Mouse (Mus musculus) c-Kit-positive CD71-positive TER-119-negative erythroid progenitor cells, embryonic 14.5 days (primary cell): Measurements from ENCODE around the gene Kcnip1.

Source experiments
- DNase-seq: peaks from one replicate; pipeline ENCODE4 v3.0.0-alpha.2; 2013; ENCODE audit warnings: low read depth

Gene Kcnip1

DNA sequence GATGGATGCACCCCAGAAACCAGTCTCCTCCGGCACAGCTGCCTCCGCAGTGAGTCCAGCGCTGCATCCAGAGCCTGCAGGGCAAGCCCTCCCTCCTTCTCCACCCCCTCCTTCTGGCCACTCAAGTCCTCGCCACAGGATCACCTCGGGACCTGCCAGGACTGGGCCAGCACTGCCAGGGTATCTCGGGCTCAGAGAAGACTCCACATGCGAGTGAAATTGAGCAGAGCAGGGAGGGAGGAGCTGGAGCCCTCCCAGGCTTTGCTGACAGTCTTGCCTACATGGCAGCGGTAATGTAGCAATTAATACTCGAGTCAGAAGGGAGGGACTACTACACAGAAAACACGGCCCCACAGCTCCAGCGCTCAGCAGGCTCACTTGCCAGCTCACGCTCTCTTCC, at the start of gene Kcnip1:
Gene Kcnip1 (minus strand): TSS at position 215 of the 400 bp plus-strand sequence.
- no peak for DNase-seq

DNA sequence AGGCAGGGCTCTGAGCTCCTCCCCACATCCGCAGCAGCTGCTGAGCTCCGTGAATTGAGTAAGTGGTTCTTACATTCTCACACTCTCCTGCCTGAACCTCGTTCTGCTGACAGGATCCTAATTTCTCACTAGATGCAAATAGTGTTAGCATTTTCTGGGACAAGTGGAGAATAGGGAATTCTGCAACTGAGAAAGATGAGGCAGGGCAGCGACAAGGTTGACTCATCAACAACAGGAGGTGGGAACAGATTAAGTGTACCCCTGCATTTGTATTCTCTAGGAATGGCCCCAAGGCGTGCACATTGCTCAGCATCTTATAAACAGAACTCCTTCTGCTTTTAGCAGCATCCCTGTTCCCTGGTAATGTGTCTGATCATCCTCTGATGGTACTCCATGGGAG, 47.1 kb upstream of the Kcnip1 start:
- no peak for DNase-seq

DNA sequence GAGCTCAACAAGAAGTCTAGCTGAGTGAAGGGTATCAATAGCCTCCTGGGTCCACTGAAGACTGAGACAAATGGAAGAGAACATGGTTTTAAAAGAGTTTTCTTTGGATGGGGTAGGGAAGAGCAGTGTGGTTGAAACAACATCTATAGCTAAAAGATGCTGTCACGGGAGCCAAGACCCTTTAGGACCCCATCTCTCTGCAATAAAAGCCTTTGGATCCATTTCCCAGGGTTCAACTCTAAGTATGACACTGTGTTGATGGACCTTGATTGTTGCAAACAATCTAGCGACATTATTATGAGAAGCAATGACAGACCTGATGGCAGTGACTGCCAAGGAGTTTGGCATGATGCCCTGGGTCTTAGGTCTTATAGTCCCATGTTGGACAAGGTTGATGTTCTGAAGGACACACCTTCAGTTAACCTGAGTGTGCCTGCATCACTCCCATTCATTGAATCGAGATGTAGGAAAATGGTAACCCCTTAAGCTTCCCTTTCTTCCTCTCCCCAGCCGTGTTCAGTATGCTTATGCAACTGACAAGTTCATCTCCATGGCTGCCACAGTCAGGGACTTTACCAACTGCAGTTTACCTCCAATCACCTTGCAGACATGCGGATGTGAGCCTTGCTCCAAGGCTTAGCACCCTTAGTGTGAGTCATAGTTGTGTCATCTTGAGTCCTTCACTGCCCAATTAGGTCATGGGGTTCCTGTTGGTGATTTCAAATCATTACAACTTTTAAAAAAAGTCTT, 43.1 kb upstream of the Kcnip1 start:
- no peak for DNase-seq

DNA sequence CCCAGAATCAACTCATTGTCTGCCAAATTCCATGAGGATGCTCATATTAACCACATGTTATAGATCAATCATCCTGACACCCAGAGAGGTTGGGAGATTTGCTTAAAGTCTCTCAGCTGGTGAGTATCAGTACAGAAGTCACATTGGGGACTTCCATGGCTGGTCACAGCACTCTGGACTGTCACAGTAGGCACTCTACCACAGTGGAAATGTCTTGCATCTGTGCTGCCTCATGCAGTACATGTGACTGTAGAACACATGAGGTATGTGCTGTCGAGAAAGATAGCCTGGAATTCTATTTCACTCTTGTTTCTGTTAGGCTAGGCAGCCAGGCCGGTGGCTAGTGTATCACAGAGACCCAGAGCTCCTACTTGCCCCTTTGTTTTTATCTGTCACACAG, 41.8 kb upstream of the Kcnip1 start:
- no peak for DNase-seq

DNA sequence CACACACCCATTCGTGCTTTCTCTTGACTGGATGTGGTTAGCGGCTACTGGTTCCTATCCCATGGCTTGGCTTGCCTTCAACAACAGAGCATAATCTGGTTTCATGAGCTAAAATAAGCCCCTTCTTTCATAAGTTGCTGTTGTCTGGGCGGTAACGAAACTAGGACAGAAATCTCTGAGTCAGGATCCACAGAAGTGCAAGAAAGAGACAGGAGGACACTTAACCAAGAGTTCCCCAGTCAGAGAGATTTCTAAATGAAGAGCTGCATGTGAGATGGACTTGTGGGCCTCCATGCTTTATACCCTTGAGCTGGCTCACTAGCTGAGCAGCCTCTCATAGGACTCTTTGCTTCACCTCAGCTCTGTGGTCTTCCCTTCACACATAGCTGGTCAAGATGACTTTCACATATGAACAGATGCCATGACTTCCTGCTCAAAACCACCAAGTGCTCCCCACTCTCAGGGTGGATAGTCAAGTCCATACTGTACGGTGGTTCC, 41.1 kb upstream of the Kcnip1 start:
- DNase-seq = no peak

DNA sequence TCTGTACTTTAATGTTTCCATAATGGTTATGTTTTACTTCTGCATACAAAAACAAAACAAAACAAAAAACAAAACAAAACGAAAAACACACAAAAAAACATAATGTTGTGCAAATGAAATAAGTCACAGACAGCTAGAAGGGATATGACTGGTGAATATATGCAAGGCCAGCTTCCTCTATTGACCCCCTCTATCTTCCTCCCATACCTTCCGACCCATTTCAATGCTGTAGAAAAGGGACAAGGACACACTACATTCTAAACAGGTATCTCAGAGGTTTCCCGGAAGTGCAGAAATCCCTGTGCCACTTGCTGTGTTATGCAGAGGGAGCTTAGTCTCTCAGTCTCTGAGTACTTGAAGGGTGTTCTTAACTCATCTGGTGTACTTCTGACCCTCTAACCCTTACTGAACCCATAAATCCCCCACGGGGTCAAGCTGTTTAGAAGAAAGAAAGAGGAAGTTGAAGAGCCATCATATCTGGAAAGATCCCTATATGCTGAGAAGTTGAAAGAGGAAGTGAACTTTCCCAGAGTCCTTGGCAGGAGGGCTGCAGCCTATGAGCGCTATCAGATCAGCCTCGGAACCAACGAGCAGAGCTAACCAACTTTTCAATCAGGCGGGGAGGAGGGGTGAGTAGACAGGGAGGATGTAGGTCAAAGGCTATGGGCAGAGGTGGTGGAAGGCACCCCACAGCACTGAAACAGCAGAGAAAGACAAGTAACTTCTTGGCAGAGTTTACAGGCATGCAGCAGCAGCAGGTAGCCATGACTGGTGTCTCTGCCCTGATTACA, 38.3 kb upstream of the Kcnip1 start:
- no peak for DNase-seq

DNA sequence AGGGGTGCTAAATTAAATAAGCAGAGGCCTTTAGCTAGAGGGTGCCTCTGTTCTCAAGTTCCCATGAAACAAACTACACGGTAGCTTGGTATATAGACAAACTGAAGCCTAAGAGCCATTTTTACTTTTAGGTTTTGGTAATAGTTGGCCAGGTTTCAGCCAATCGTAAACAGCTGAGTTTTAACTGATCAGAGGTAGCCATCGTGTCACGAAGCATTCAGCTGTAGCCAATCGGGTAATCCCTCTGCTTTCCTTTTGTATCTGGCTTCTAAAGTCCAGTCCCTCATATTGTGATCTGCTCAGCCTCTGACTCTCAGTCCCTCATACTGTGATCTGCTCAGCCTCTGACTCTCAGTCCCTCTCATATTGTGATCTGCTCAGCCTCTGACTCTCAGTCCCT, 36.7 kb upstream of the Kcnip1 start:
- no peak for DNase-seq

DNA sequence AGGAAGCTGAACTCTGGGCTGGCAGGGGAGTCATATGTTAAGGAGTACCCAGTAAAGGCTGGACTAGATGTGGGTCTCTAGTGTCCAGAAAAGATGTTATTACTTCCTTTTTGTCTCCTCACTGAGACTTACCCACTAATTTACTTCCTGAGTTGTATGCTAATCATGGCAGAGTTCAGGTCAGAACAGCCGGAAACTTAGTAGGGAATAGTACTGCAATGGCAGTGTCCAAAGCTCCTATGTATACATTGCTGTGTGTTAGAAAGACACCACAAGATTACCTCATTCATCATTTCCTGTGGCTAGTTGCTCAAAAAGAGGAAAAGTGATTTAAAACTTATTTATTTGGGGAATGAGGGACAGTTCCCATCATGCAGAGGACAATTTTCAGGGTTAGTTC, 32.1 kb upstream of the Kcnip1 start:
- no peak for DNase-seq

DNA sequence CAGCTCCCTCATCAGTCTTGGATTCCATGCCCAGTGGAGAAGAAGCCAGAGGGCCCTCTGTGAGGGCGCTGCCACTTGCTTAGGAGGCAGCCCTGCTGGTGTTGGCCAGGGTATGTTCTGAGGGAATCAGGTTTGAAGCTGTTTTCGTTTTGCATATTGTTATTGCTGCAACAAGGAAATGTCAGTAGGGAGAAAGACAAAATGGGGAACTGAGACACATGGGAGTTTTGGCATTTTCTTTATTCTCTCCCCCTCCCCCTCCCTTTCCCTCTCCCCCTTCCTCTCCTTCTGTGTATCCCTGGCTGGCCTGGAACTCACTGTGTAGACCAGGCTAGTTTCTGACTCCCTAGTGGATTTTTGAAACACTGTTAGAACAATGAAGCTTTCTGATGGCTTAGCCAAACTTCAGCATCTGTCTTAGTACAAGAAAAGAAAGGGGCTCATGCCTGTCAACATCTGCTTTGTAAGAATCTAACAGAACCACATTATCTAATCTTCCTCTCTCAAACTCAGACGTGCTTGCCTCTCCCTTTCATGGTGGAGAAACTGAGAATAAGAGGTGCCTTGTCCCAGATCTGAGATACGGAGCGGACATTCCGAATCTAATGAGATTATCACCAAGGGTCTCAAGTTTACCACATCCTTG, 19.2 kb upstream of the Kcnip1 start:
- no peak for DNase-seq

DNA sequence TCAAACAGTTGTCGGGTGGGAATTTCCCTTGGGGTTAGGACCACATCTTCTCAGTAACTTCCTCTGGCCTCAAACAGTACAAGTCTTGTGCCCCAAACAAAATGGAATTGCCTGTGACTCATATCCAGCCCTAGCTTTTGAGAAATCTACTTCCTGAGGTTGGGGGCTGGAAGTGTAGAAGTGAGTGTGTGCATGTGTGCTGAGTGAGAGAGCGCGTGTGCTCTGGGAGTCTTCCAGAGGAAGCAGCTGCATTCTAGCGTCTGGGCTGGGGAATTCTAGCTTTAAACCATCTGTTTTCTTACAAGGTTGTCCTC, 17.9 kb upstream of the Kcnip1 start:
- no peak for DNase-seq

DNA sequence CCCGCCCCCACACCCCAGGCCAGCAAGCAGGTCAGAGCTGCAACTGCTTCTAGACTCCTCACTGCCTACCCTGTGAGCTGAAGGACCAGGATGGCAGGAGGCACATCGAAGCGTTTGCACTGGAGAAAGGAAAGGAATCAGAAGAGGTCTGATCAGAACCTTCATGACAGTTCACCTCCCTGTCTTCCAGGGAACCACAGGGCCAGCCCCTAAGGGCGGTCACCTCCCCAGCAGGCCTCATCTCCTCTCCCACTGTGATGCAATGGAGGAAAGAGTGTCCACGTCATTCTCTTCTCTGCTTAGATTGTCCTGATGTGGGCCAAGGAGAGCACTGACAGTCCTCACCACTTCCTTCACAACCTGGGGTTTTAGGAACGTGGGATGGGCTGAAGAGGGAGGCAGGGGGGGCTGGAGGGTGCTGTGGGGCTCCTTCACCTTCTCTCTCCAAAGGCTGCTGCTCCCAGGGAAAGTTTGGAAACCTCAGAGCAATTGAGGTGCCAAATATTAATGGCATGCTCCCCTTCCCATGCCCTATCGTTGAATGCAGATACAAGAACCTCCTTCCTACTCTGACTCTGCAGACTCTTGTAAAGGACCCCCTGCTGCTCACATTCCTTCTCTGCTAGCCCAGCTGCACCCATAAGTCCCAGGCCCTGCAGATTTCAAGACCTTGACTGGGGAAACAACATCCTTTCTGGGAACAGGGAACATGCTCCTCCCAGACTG, 17.3 kb upstream of the Kcnip1 start:
- no peak for DNase-seq

DNA sequence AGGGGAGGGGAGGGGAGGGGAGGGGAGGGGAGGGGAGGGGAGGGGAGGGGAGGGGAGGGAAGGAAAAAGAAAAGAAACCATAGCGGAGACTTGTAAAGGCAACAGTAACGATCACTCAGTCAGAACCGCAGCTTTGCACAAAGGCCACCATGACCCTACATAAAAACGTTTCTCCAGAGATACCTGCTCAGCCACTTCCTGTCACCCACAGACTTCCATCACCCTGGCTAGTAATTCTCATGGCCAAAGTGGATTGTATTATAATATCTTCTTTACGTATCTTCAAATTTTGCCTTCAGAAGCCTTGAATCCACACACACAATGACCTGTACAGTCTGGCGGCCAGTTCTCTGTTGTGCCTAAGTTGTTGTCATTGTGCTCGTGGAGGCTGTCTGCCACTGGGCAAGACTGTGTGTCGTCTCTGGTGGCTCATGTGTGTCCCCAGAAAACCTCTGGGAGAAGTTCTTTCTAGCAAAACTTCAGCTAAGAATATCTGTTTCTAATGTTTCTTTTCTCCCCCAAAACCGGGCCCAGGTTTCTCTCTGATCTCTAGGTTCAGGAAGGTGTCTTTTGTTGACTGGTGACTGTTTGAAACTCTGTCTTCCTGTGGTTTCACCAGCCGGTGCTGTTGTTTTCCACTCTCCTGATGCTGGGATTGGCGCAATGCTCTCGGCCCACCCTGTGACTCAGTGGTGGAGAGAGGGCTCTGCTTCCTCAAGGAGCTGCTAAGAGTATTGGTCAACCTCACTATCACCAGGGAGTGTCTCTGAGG, 16.6 kb upstream of the Kcnip1 start:
- no peak for DNase-seq

DNA sequence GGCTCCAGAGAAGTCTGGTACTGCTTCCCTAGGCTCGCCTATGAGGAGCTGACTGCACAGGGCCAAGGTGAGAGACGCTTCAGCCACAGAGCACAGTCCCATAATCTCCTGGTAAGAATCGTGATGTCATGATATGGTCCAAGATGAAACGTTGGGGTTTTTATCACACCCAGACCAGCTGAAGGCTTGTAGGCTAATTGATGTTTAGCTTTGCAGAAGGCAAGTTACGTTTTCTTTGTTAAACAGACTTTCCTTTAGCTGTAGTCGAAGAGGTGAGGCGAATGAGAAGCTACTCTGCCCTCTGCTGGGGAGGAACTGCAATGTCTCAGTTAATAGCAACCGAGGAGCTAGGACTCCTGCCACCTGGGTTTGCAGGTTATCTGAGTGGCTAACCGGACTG, 15.8 kb upstream of the Kcnip1 start:
- DNase-seq = peak; percentile 52

DNA sequence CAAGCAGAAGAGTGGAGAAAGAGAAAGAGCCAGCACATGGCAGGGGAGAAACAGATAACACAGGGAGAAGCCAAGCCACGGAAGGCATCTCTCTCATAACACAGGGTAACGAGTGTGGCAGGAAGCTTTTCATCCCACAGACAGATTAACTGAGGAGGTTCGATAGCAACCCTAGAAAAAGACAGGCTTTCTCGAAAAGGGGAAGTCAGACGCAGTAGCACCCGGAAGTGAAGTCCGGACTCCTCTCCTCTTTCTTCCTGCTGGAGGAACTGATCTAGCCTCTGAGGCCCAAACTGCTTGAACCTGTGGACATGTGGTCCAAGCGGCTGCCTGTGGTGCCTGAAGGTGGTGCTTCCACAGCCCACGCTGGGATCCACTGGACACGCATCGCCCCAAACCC, 15.3 kb upstream of the Kcnip1 start:
- DNase-seq = no peak

DNA sequence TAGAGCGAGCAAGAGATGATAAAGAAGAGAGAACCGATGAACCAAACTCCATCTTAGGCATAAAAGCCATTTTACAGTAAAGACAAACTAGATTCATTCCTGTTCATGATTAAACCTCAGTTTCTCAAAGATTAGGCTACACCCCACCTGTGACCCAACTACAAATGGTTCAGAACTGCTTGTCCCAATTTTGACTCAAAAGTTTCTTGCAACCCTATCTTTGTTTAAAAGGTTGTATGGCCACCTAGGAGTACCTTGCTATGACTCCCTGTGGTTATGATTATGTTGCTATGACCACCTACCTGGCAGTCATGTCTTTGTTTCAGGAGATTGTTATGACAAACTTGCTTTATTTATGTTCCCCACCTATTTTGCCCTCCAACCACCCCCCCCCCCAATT, 14.7 kb upstream of the Kcnip1 start:
- DNase-seq = no peak

DNA sequence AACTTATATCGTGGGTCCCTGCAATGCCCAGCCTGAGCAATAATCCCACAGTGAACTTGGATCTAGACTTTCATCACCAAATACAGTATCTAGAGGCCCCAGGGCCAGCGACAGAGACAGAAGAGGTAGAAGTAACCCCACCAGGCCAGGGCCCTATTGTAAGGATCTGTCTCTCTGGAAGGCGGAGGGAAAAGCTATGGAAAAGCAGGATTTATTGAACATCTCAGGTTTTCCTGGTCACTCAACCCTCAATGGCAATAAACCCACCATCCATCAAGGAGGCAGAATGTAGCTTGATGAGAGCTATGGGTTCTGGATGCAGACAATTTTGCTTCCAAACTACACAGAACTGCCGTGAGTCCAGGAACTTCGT, 9.6 kb upstream of the Kcnip1 start:
- no peak for DNase-seq

DNA sequence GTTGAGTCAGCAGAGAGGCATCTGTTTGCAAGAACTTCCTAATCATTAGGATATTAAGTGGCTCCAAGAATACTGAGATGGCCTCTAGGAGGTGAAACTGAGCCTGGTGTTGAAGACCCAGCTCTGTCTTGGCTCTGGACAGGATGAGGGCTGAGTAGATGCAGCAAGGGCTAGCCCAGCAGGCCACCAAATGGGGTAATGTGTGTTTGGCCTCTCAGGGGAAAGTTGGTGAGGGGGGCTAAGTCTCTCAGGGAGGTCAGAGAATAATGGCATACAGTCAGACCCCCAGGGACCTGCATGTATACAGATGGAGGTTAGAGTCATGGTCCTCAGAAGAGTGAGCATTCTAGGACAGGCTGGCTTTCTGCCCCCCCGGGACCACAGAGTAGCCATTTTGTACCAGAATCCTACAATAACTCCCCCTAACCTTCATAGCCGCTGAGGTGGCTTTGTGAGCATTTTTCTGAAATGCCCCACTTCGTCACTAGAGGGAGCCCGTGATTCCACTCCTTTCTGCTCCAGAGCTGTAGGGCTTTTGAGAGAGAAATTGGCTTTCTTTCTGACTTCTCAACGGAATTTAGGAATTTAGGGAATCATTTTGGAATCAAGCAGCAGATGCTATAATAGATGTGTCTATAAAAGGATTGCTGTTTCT, 9.1 kb upstream of the Kcnip1 start:
- peak; percentile 30 for DNase-seq

DNA sequence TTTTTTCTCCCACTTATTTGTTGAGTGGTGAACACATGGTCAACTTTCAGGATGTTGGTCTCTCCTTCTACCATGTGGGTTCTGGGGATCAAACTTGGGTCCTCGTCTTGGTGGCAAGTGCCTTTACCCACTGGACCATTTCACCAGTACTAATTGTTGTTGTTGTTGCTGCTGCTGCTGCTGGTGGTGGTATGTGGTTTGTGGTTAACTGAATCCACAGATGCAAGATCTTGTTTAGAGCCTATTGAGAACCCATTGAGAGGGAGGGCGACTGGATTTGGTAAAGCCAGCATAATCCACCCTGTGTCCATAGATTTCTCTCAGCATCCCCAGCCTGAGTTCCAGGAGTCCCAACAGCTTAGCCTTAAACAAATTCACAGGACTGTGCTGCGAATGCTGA, 7.5 kb upstream of the Kcnip1 start:
- no peak for DNase-seq

DNA sequence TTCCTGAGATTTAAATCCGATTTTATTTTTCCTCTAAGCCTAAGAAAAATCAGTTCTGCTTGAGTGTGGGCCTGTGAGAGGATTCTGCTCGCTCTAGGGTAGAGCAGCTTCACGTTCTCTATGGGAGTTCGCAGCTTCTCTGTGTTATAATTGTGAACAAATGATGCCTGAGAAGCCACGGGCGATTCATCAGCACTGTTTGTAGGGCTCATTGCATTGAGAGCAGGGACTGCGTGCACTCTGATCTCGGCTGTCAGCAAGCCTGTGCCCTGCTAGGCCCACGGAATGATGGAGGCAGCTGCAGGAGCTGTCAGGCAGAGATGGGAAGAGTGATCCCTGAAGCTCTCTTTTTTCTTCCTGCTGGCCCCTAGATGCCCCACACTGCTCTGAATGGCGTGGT, 5.3 kb upstream of the Kcnip1 start:
- DNase-seq = no peak

DNA sequence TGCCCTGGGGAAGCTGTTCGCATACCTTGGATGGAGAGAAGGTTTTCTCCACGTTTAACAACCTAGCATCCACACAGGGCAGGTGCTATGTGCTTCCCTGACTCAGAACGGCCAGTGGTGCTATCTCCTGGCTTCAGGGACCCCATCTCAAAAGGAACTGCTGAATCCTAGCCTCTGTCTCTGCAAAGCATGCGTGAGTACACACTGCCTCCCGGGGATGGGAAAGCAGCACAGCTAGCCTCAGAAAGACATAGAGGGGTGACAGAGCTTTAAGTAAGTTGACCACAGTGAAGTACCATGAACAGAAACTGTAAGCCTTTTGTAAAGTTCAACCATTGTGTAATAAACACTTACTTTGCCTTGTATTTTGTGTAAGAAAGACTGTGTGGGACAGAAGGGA, 544 bp upstream of the Kcnip1 start:
- DNase-seq = no peak

DNA sequence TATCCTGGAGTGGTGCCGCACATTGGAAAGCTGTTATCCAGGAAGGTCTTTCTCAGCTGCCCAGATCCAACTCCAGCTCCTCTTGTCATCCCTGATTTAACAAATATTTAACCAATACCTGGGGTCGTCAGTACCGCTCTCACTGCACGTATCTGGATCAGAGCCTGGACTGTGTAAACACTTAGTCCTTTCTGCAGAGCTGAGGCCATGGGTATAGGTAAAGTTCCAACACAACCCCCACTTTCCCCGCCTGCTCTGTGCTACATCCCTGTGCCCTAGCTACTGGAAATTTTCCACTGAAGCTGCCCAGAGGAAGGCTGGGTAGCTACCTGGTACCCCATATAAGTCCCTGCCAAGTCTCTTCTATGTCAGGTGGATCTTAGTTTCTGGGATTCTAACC, 3.0 kb downstream of the Kcnip1 start:
- DNase-seq = no peak
